Mouse (Mus musculus): ENCODE results near the gene Speer2.

DNA sequence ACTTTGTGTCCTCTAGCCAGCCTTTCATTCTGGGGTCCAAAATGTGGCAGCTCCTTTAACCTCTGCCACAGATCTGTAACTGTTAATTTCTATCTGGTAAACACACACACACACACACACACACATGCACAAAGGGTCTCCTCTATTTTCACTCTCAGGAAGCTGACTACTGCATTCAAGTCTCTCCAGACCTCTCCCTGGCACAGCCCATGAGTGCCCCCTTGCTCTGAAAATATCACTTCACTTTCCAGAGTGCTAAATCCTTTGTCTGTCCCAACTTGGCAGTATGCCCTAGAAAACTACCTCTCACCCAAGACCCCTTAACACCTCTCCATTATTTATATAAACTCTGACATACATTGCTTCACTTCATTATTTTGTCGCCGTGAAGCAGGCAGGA, 26.9 kb downstream of the Speer2 start:
- no peak for TF ChIP-seq POLR2A (IDR thresholded peaks at IDR 0.05; ENCODE audit: extremely low read depth, insufficient read depth, low read length)
- TF ChIP-seq CTCF (IDR thresholded peaks at IDR 0.05; ENCODE audit: extremely low read depth, insufficient read depth, low read length) = no peak
